Mouse (Mus musculus) ZHBTc4 (cell line): ENCODE data around the gene Bbs2.

ENCODE experiments used
- DNase-seq: peaks from one replicate; pipeline ENCODE4 v3.0.0-alpha.2; 2011; ENCODE audit warnings: low read depth, low spot score

The Bbs2 gene

GRCm38 (mm10) chr8:94098996-94099395 lies 268 bp upstream of the Bbs2 start:
- DNase-seq = no peak

GRCm38 (mm10) chr8:94094281-94094680 lies 4.4 kb downstream of the Bbs2 start:
- peak; percentile 41 for DNase-seq

DNA sequence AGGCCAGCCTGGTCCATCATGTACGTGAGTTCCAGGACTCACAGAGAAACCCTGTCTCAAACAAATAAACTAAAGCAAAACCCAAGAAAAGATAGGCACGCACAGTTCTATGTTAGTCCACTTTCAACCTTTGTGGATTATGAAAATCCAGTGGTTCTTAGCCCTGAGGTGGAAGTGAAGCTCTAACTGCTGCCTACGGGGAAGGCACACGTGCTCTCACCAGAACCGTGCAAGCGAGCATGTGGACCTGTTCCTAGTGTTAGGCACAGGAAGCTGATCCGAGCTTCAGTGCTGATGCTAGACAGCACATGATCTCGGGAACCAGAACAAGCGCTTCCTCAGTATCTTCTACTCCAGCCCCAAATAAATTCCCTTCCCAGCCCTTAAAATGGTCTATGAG lies 5.9 kb downstream of the Bbs2 start:
- DNase-seq = no peak

GRCm38 (mm10) chr8:94089715-94090114 lies 9.0 kb downstream of the Bbs2 start:
- peak; percentile 27 for DNase-seq

DNA sequence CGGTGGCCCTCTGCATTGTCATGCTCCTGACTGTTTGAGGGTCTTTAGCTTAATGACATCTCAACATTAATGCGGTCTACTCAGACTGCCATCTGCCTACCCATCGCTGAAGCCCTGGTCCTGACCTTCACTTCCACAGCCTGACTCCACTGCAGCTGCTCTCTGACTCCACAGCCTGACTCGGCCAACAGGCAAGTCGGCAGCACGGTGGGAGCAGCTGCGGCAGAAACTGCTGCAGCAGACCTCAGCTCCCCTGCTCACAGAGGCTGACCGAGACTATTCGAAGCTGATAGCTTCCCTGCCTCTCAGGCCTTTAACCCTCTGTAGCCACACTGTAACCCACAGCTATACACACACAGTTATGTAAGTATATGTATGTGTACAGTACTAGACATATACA lies 10.8 kb downstream of the Bbs2 start:
- DNase-seq = no peak

DNA sequence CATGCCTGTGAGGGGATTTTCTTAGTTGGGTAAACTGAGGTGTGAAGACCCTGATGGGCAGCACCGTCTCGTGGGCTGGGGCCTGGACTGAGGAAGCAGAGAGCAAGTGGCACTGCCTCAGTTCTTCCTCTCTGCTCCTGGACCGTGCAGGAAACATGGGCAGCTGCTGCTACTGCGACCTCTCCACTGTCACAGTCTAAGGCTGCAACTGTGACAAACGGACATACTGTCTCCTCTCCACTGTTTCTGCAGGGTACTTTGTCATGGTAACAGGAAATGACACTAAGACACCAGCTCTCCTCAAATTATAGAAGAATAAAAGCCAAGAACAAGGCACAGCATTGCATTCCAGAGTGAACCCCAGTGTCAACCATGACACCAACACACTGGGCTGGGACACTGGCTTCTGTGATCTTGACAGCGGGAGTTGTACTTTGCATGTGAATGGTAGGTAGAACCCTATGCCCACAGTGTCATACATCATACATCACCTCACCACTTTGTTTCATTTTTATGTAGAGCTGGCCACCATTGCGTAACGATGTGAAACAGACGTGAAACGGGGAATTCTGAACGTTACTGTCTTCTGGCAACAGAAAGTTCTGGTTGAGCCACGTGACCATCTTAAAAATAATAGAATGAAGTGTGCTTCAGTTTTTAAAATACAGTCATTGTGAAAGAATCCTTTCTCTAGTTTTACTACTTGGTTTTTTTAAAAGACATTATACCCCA lies 22.1 kb downstream of the Bbs2 start:
- no peak for DNase-seq

GRCm38 (mm10) chr8:94068793-94069192 lies 29.9 kb downstream of the Bbs2 start:
- peak; percentile 60 for DNase-seq

- peak; percentile 20 for DNase-seq
Measured at GRCm38 (mm10) chr8:94066121-94066863, 32.4 kb downstream of the Bbs2 start.

DNA sequence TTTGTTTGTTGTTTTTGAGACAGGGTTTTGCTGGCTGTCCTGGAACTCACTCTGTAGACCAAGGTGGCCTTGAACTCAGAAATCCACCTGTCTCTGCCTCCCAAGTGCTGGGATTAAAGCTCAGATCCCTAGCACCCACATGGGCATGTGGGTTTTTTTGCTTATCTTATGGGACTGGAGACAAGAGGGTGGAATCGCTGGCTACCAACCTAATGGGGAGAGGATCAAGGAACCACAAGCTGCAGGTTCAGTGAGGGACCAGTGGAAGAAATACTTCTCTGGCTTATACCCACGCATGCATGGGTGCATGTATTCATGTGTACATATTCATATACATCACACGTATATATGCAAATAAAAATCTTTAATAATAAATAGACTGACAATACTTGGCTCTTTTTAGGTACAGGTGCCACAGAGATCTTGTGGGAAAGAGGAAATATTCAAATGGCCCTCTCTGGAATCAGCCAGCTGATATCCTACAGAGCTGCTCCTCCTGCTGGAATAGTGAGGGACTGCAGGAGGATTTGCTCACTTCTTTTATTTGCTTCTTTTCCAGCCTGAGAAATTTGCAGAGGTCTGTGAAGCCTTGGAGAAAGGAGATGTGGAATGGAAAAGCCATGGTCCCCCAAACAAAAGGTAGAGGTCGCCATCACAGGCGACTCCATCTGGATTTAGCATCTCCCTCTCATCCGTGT lies 41.4 kb downstream of the Bbs2 start:
- DNase-seq = peak; percentile 68

DNA sequence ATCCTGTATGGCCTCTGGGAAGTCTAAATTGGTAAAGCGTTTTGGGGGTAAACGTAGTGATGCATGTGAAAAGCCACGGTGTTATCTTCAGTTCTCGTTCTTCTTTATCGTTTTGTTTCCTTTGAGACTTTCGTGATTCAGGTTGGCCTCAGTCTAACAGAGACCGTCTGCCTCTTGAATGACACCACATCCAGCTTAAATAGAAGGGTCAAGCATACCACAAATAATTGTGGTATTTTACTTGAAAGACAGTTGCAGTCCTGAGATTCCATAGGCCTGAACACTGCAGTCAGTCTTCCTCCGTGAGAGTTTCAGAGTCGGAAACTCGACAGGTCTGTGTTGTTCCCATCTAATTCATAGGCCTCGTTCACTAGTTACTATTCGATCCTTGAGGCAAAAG lies 46.0 kb downstream of the Bbs2 start:
- no peak for DNase-seq

DNA sequence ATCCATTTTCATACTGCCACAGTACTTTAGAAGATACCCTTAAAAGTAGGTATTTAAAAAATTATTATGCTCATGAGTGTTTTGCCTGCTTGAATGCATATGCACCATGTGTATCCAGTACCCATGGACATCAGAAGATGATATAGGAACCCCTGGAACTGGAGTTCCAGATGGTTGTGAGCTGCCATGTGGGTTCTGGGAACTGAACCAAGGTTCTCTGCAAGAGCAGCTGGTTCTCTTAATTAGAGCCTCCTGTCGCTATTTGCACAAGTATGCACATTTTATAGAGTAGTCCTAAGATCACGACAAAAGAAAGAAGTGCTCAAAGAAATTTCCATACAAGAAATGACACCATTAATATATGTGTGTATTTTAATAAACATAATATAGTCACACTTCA lies 50.9 kb downstream of the Bbs2 start:
- no peak for DNase-seq

- no peak for DNase-seq
Measured at GRCm38 (mm10) chr8:94037806-94038205, 60.9 kb downstream of the Bbs2 start.

- peak; percentile 99 for DNase-seq
Measured at GRCm38 (mm10) chr8:94036944-94037524, 61.7 kb downstream of the Bbs2 start, which contains the start of the genes Nudt21 and Ogfod1. TSS of gene Nudt21 (minus strand) at chr8:94037031. TSS of gene Ogfod1 (plus strand) at chr8:94037198.

- DNase-seq = peak; percentile 90
Measured at GRCm38 (mm10) chr8:94036541-94036940, 62.2 kb downstream of the Bbs2 start.

- DNase-seq = no peak
Measured at GRCm38 (mm10) chr8:94035200-94035599, 63.5 kb downstream of the Bbs2 start.

DNA sequence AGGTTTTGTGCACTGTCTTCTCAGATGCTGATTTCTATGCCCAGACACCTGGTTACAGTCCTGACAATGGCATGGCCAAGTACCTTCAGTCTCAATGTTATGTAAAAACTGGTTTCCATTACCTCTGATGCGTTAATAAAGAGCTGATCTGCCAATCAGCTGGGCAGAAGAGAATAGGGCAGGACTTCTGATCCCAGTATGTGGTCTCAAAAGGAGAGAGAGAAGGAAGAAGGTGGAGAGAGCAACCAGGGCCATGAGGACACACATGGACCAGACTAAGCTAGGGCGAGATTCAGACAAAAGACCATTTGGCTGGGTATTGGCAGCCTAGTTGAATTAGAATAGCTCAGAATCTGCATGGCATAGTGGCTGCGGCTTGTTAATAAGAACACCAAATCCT lies 65.1 kb downstream of the Bbs2 start:
- peak; percentile 64 for DNase-seq

DNA sequence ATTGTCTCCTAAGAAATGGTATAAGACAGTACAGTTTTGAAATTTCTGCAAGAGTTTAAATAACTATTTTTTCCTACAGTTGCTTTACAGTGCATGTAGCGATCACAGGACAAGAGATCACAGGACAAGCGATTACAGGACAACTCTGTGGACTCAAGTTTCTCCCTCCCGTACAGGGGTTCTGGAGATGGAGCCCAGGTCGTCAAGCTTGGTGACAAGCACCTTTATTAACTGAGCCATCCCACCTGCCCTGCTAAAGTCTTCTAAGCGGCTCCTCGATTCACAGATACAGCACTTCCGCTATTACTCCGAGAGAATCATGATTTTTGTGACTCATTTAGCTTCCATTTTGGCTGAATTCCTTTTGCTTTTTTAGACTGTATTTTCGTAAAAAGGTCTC lies 69.0 kb downstream of the Bbs2 start:
- DNase-seq = no peak

GRCm38 (mm10) chr8:94023916-94024315 lies 74.8 kb downstream of the Bbs2 start:
- DNase-seq = no peak
